Mouse (Mus musculus): ENCODE results near the gene Nek6. TPM values are rescaled to one million over a fixed set of nuclear protein-coding genes. Genes with fewer than 3 reads are reported as not detected.

Nek6 gene
- total and polyA plus RNA-seq, 3 experiments = 3.7 to 5.4 TPM; not detected in 1

DNA sequence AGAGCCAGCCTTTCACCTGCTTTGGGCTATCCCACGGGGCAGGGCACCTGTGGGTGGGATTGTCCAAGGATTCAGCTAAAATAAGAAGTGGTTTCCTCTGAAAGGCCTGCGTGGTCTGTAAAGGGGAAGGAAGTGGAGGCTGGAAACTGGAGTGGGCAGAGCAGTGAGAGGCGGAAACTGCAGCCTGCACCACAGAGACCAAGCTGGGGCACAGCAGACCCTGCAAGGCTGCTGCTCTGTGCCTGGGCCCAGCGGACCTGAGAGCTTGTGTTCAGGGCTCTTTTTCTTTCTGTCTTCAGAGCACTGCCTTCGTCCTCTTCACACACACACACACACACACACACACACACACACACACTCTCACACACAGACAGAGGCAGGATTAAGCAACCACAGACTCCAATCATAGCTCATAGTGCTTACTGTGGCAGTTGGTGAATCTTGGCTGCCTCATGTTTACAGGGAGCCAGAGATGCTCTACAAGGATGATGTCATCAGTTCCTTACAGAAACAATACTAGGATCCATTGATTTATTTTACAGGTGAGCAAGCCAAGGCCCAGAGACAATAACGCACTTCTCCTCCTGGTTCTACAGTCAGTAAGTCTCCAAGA lies 30.2 kb upstream of the Nek6 start:
- H3K9me3 ChIP-seq (replicated peaks; ENCODE audit: insufficient read depth, low read length) = no peaks in the 10 kb centered on the region
- no peak overlapping the region for H3K4me3 ChIP-seq (ENCODE audit: control insufficient read depth in 1 of 2, insufficient read depth in 1 of 2, low read depth in 2 of 2, low read length in 2 of 2)
- H3K27me3 ChIP-seq (ENCODE audit: control insufficient read depth in 1 of 2, insufficient read depth in 2 of 2, low read length in 2 of 2) = no peaks in the 10 kb centered on the region
- no peaks in the 10 kb centered on the region for H3K36me3 ChIP-seq (ENCODE audit: control insufficient read depth in 1 of 2, insufficient read depth in 2 of 2, low read length in 2 of 2)
- no peak for DNase-seq (ENCODE audit: low read depth, low spot score)
- H3K79me2 ChIP-seq (ENCODE audit: control insufficient read depth, insufficient read depth, low read length, poor library complexity) = no peaks in the 10 kb centered on the region
- no peaks in the 10 kb centered on the region for H3K4me1 ChIP-seq (ENCODE audit: control insufficient read depth in 1 of 2, insufficient read depth in 2 of 2, low read length in 2 of 2)
- H3K9ac ChIP-seq (ENCODE audit: control insufficient read depth, low read depth, low read length, poor library complexity, severe bottlenecking) = no peak overlapping the region
- TF ChIP-seq ZMIZ1 (IDR thresholded peaks at IDR 0.05; ENCODE audit: low read depth, low read length) (no peak), JUND (IDR thresholded peaks at IDR 0.05; ENCODE audit: low read depth, low read length) (no peak)
- H3K27ac ChIP-seq (ENCODE audit: control insufficient read depth, low read depth, low read length) = no peak overlapping the region

DNA sequence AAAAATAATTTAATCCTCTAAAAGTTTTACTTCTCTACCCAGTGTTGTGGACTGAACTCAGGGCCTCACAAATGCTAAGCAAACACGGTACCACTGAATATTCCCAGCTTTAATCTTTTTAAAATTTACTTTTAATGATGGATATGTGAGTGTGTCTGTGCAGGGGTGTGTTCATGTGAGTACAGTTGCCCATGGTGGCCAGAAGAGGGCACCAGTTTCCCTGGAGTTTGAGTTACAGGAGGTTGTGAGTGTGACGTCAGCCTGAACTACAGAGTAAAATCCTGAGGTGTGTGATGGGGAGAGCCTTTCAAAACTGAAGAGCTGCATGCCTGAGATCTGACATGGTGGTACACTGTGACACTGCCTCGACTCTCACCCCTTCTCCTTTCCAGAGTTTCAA lies 29.3 kb upstream of the Nek6 start:
- H3K9me3 ChIP-seq (replicated peaks; ENCODE audit: insufficient read depth, low read length) = no peaks in the 10 kb centered on the region
- H3K4me1 ChIP-seq (ENCODE audit: control insufficient read depth in 1 of 2, insufficient read depth in 2 of 2, low read length in 2 of 2) = no peaks in the 10 kb centered on the region
- H3K9ac ChIP-seq (ENCODE audit: control insufficient read depth, low read depth, low read length, poor library complexity, severe bottlenecking) = no peak overlapping the region
- DNase-seq (ENCODE audit: low read depth, low spot score) = peak; percentile 16
- no peaks in the 10 kb centered on the region for H3K79me2 ChIP-seq (ENCODE audit: control insufficient read depth, insufficient read depth, low read length, poor library complexity)
- no peak overlapping the region for H3K27ac ChIP-seq (ENCODE audit: control insufficient read depth, low read depth, low read length)
- no peaks in the 10 kb centered on the region for H3K36me3 ChIP-seq (ENCODE audit: control insufficient read depth in 1 of 2, insufficient read depth in 2 of 2, low read length in 2 of 2)
- H3K27me3 ChIP-seq (ENCODE audit: control insufficient read depth in 1 of 2, insufficient read depth in 2 of 2, low read length in 2 of 2) = peaks cover 0 to 1% of the 10 kb centered on the region in 2 experiments; a peak in 1 of 4 replicates
- peak; percentile 16 to 29 (median 20); a peak in 4 of 6 replicates for TF ChIP-seq CTCF (IDR thresholded peaks at IDR 0.05 in 2 of 3, conservative IDR thresholded peaks at IDR 0.05 in 1 of 3; ENCODE audit: control insufficient read depth in 1 of 3, insufficient read depth in 1 of 3, low read depth in 2 of 3, low read length in 3 of 3, poor library complexity in 1 of 3, severe bottlenecking in 1 of 3)
- no peak for TF ChIP-seq NELFE (IDR thresholded peaks at IDR 0.05; ENCODE audit: low read depth, low read length)
- no peak for TF ChIP-seq CHD1 (IDR thresholded peaks at IDR 0.05; ENCODE audit: low read depth, low read length)
- TF ChIP-seq MYC (IDR thresholded peaks at IDR 0.05; ENCODE audit: low read depth, low read length) = no peak
- TF ChIP-seq UBTF (IDR thresholded peaks at IDR 0.05; ENCODE audit: borderline replicate concordance, insufficient read depth, low read depth, low read length) = no peak
- H3K4me3 ChIP-seq (ENCODE audit: control insufficient read depth in 1 of 2, insufficient read depth in 1 of 2, low read depth in 2 of 2, low read length in 2 of 2) = no peak overlapping the region

DNA sequence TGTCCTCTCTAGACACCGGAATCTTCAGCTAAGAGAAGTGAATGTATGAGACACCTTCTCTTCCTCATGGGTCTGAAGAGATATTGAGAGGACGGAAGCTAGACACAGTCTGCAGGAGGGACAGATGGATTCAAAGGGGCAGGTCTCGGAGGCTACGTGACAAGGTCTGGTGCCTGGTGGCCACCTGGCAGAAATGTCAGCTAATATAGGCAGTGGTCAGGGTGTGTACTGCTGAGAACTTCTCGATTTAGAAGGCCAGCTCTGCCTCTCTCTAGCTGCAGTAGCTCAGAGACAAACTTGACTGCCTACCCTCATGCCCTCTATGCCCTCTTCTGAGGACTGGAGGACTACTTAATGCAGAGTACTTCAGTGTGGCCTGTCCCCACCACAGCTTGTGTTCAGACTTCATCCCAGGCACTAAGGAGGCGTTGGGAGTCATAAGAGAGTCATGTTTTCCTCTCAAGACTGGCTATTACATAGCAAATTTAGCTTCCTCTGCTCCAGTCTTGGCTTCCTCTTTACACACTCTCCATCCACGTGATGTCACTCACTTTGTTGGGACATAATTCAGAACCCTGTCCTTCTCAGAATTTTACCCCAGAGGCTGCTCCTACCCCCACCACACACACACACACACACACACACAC lies 28.3 kb upstream of the Nek6 start:
- H3K9me3 ChIP-seq (replicated peaks; ENCODE audit: insufficient read depth, low read length) = no peaks in the 10 kb centered on the region
- H3K27ac ChIP-seq (ENCODE audit: control insufficient read depth, low read depth, low read length) = no peak overlapping the region
- no peak overlapping the region for H3K9ac ChIP-seq (ENCODE audit: control insufficient read depth, low read depth, low read length, poor library complexity, severe bottlenecking)
- no peaks in the 10 kb centered on the region for H3K4me1 ChIP-seq (ENCODE audit: control insufficient read depth in 1 of 2, insufficient read depth in 2 of 2, low read length in 2 of 2)
- H3K79me2 ChIP-seq (ENCODE audit: control insufficient read depth, insufficient read depth, low read length, poor library complexity) = no peaks in the 10 kb centered on the region
- no peak overlapping the region for H3K4me3 ChIP-seq (ENCODE audit: control insufficient read depth in 1 of 2, insufficient read depth in 1 of 2, low read depth in 2 of 2, low read length in 2 of 2)
- peaks cover 0 to 4% of the 10 kb centered on the region in 2 experiments; a peak in 1 of 4 replicates for H3K27me3 ChIP-seq (ENCODE audit: control insufficient read depth in 1 of 2, insufficient read depth in 2 of 2, low read length in 2 of 2)
- H3K36me3 ChIP-seq (ENCODE audit: control insufficient read depth in 1 of 2, insufficient read depth in 2 of 2, low read length in 2 of 2) = no peaks in the 10 kb centered on the region
- TF ChIP-seq NELFE (IDR thresholded peaks at IDR 0.05; ENCODE audit: low read depth, low read length) (no peak), ZKSCAN1 (IDR thresholded peaks at IDR 0.05; ENCODE audit: low read depth, low read length) (no peak), SIN3A (IDR thresholded peaks at IDR 0.05; ENCODE audit: low read length) (no peak), ZC3H11A (IDR thresholded peaks at IDR 0.05; ENCODE audit: low read depth, low read length) (no peak), ELF1 (IDR thresholded peaks at IDR 0.05; ENCODE audit: low read depth, low read length) (no peak), JUND (IDR thresholded peaks at IDR 0.05; ENCODE audit: low read depth, low read length) (no peak), E2F4 (IDR thresholded peaks at IDR 0.05; ENCODE audit: borderline replicate concordance, low read depth, low read length) (no peak), ZMIZ1 (IDR thresholded peaks at IDR 0.05; ENCODE audit: low read depth, low read length) (no peak), CHD2 (IDR thresholded peaks at IDR 0.05; ENCODE audit: low read length) (no peak), POLR2AphosphoS2 (IDR thresholded peaks at IDR 0.05; ENCODE audit: low read length) (no peak), RAD21 (IDR thresholded peaks at IDR 0.05; ENCODE audit: low read depth, low read length) (no peak), RCOR1 (IDR thresholded peaks at IDR 0.05; ENCODE audit: low read depth, low read length) (no peak), MYC (IDR thresholded peaks at IDR 0.05; ENCODE audit: low read depth, low read length) (no peak), CHD1 (IDR thresholded peaks at IDR 0.05; ENCODE audit: low read depth, low read length) (no peak), POLR2A (IDR thresholded peaks at IDR 0.05; ENCODE audit: control insufficient read depth in 1 of 2, insufficient read depth in 1 of 2, low read depth in 1 of 2, low read length in 2 of 2, poor library complexity in 1 of 2) (no peak), MYB (IDR thresholded peaks at IDR 0.05; ENCODE audit: low read depth, low read length) (no peak), HCFC1 (IDR thresholded peaks at IDR 0.05; ENCODE audit: low read depth, low read length) (no peak), BHLHE40 (IDR thresholded peaks at IDR 0.05; ENCODE audit: borderline replicate concordance, low read depth, low read length) (no peak)
- peak; percentile 12 for DNase-seq (ENCODE audit: low read depth, low spot score)

Data from MEL (cell line).